Mouse (Mus musculus) embryonic facial prominence, embryonic 14.5 days (tissue): ENCODE measurements around the gene Ttc39a. TPM values are rescaled to one million over a fixed set of nuclear protein-coding genes. Genes with fewer than 3 reads are reported as not detected.

Experiments
- ATAC-seq: fragments of 200-750 bp; cut with Nextera tagmentation; 2 replicates; pipeline ENCODE4 v1.8.0; 2017; ENCODE audit warnings: low read depth, moderate number of reproducible peaks, moderate TSS enrichment
- DNase-seq: peaks from one replicate; pipeline ENCODE4 v3.0.0-alpha.2; 2015; ENCODE audit warnings: low spot score
- H3K27ac ChIP-seq: fragments of 300-500 bp; sonication (generic); replicated peaks from 2 replicates; pipeline ENCODE4 v1.5.1; 2014; ENCODE audit warnings: low read depth, mild to moderate bottlenecking, low read length, moderate library complexity
- H3K27me3 ChIP-seq: fragments of 300-500 bp; sonication (generic); replicated peaks from 2 replicates; pipeline ENCODE4 v1.6.1; 2014; ENCODE audit warnings: low read length; ENCODE audit not compliant: control insufficient read depth, insufficient read depth
- H3K36me3 ChIP-seq: fragments of 300-500 bp; sonication (generic); 2 replicates; pipeline ENCODE4 v1.6.1; 2014; ENCODE audit warnings: low read length, mixed read lengths; ENCODE audit not compliant: control insufficient read depth, insufficient read depth
- H3K4me1 ChIP-seq: fragments of 300-500 bp; sonication (generic); 2 replicates; pipeline ENCODE4 v1.6.1; 2014; ENCODE audit warnings: antibody characterized with exemption, low read length; ENCODE audit not compliant: control insufficient read depth, insufficient read depth
- H3K4me2 ChIP-seq: fragments of 300-500 bp; sonication (generic); 2 replicates; pipeline ENCODE4 v1.6.1; 2014; ENCODE audit warnings: low read depth, mild to moderate bottlenecking, low read length, moderate library complexity, mixed read lengths
- H3K4me3 ChIP-seq: fragments of 300-500 bp; sonication (generic); 2 replicates; pipeline ENCODE4 v1.5.1; 2014; ENCODE audit warnings: low read depth, mild to moderate bottlenecking, low read length
- H3K9ac ChIP-seq: fragments of 300-500 bp; sonication (generic); 2 replicates; pipeline ENCODE4 v1.6.1; 2014; ENCODE audit warnings: low read depth, mild to moderate bottlenecking, low read length, moderate library complexity, mixed read lengths
- H3K9me3 ChIP-seq: fragments of 300-500 bp; sonication (generic); 2 replicates; pipeline ENCODE4 v1.6.1; 2016; ENCODE audit warnings: low read length; ENCODE audit not compliant: control insufficient read depth
- WGBS: fragments of 180-500 bp; shearing (Covaris S2); extraction: QIAGEN DNeasy Blood & Tissue Kit; methylation state at CpG from one replicate; pipeline ENCODE4 v1.1.7; 2014; 5-methylcytosine and 5-hydroxymethylcytosine counted together
- polyA plus RNA-seq: library from polyadenylated mRNA; unstranded; fragments of >200 nt; fragmentation: Nextera tagmentation; extraction: Ambion mirVana; gene quantifications from 2 replicates; pipeline ENCODE4 v1.2.1, GENCODE M21; 2014

The Ttc39a gene
- polyA plus RNA-seq, 1 experiment from 2014 or later = 4.0 TPM

- H3K27ac ChIP-seq = no peak overlapping the region
- H3K4me1 ChIP-seq = no peaks in the 10 kb centered on the region
- no peak overlapping the region for H3K4me2 ChIP-seq
- no peaks in the 10 kb centered on the region for H3K27me3 ChIP-seq
- no peak overlapping the region for H3K9ac ChIP-seq
- no peaks in the 10 kb centered on the region for H3K9me3 ChIP-seq
- no peak overlapping the region for H3K4me3 ChIP-seq
- H3K36me3 ChIP-seq = no peaks in the 10 kb centered on the region
- 85% methylated on average over 7 of the region's 7 CpGs for WGBS
- ATAC-seq = no peak
- no peak for DNase-seq
Observed at GRCm38 (mm10) chr4:109430250-109430649, 23.8 kb downstream of the Ttc39a start.

GRCm38 (mm10) chr4:109430854-109431253 is 24.4 kb downstream of the Ttc39a start:
- Histone ChIP-seq H3K27ac (no peak overlapping the region), H3K4me3 (no peak overlapping the region), H3K9me3 (no peaks in the 10 kb centered on the region), H3K27me3 (no peaks in the 10 kb centered on the region), H3K4me1 (no peaks in the 10 kb centered on the region), H3K9ac (no peak overlapping the region), H3K36me3 (no peaks in the 10 kb centered on the region), H3K4me2 (no peak overlapping the region)
- DNase-seq = peak; percentile 65
- peak; percentile 47; the same call in 1 of the 2 replicates for ATAC-seq
- WGBS = 36% methylated on average over 13 of the region's 13 CpGs

- H3K27ac ChIP-seq = no peak overlapping the region
- ATAC-seq (no peak; the same call in 1 of the 2 replicates), DNase-seq (no peak)
Observed at GRCm38 (mm10) chr4:109432668-109433375, 26.4 kb downstream of the Ttc39a start.

GRCm38 (mm10) chr4:109433641-109434040 is 27.2 kb downstream of the Ttc39a start:
- Histone ChIP-seq H3K4me2 (no peak overlapping the region), H3K27ac (no peak overlapping the region), H3K9me3 (no peaks in the 10 kb centered on the region), H3K4me1 (no peaks in the 10 kb centered on the region), H3K36me3 (no peaks in the 10 kb centered on the region), H3K27me3 (no peaks in the 10 kb centered on the region), H3K4me3 (no peak overlapping the region), H3K9ac (no peak overlapping the region)
- no peak for DNase-seq
- 59% methylated on average over 6 of the region's 6 CpGs for WGBS
- no peak for ATAC-seq

More at GRCm38 (mm10) chr4:109432668-109433375, 26.4 kb downstream of the Ttc39a start:
- H3K4me1 ChIP-seq = no peaks in the 10 kb centered on the region
- no peak overlapping the region for H3K9ac ChIP-seq
- no peaks in the 10 kb centered on the region for H3K9me3 ChIP-seq
- no peak overlapping the region for H3K4me2 ChIP-seq
- WGBS = 49% methylated on average over 15 of the region's 16 CpGs
- no peaks in the 10 kb centered on the region for H3K36me3 ChIP-seq
- no peaks in the 10 kb centered on the region for H3K27me3 ChIP-seq
- H3K4me3 ChIP-seq = no peak overlapping the region

- Histone ChIP-seq H3K27ac (no peak overlapping the region), H3K36me3 (no peaks in the 10 kb centered on the region), H3K4me1 (no peaks in the 10 kb centered on the region), H3K4me3 (no peak overlapping the region), H3K9me3 (no peaks in the 10 kb centered on the region), H3K4me2 (no peak overlapping the region), H3K9ac (no peak overlapping the region), H3K27me3 (no peaks in the 10 kb centered on the region)
- ATAC-seq = no peak
- DNase-seq = no peak
- WGBS = 90% methylated on average over 1 of the region's 1 CpGs
Observed at GRCm38 (mm10) chr4:109434256-109434655, 27.8 kb downstream of the Ttc39a start.

GRCm38 (mm10) chr4:109437913-109438878 is 31.8 kb downstream of the Ttc39a start:
- H3K9me3 ChIP-seq = no peaks in the 10 kb centered on the region
- 0 out of 2 replicates have a peak, but pooled peaks cover 5% of the 10 kb centered on the region for H3K36me3 ChIP-seq
- WGBS = 52% methylated on average over 9 of the region's 9 CpGs
- H3K9ac ChIP-seq = no peak overlapping the region
- ATAC-seq (peak; percentile 70), DNase-seq (peak; percentile 64)
- H3K4me1 ChIP-seq = no peaks in the 10 kb centered on the region
- no peak overlapping the region for H3K27ac ChIP-seq
- no peaks in the 10 kb centered on the region for H3K27me3 ChIP-seq
- H3K4me3 ChIP-seq = no peak overlapping the region
- H3K4me2 ChIP-seq = no peak overlapping the region

GRCm38 (mm10) chr4:109439101-109439500 is 32.7 kb downstream of the Ttc39a start:
- Histone ChIP-seq H3K4me2 (no peak overlapping the region), H3K4me3 (no peak overlapping the region), H3K9ac (no peak overlapping the region), H3K27me3 (no peaks in the 10 kb centered on the region), H3K36me3 (0 out of 2 replicates have a peak, but pooled peaks cover 7% of the 10 kb centered on the region), H3K27ac (no peak overlapping the region; the same call in 1 of the 2 replicates), H3K9me3 (no peaks in the 10 kb centered on the region), H3K4me1 (no peaks in the 10 kb centered on the region)
- ATAC-seq = no peak
- WGBS = 74% methylated on average over 8 of the region's 8 CpGs
- DNase-seq = no peak

- H3K4me2 ChIP-seq = no peak overlapping the region
- no peak overlapping the region for H3K4me3 ChIP-seq
- no peak overlapping the region for H3K9ac ChIP-seq
- 64% methylated on average over 3 of the region's 3 CpGs for WGBS
- H3K9me3 ChIP-seq = no peaks in the 10 kb centered on the region
- H3K4me1 ChIP-seq = no peaks in the 10 kb centered on the region
- H3K36me3 ChIP-seq = 0 out of 2 replicates have a peak, but pooled peaks cover 12% of the 10 kb centered on the region
- H3K27me3 ChIP-seq = no peaks in the 10 kb centered on the region
- DNase-seq = peak; percentile 65
- peak; percentile 68; the same call in 1 of the 2 replicates for ATAC-seq
- H3K27ac ChIP-seq = no peak overlapping the region
Observed at GRCm38 (mm10) chr4:109439825-109440248, 33.4 kb downstream of the Ttc39a start.
